In genomic region chr8:110618391-110619207, GRCm38 (mm10) we compare ENCODE assay signal across 8 mouse cellular contexts. TPM values are rescaled to one million over a fixed set of nuclear protein-coding genes. Genes with fewer than 3 reads are reported as not detected.
DNase-seq lines count a peak whose midpoint lies in the region; ATAC-seq and TF ChIP-seq lines count a peak whose summit lies in the region.

Gene Vac14 (plus strand): TSS chr8:110618585.

- TF ChIP-seq EP300 in heart, postnatal 0 days (IDR thresholded peaks at IDR 0.05; ENCODE audit: low read depth), result 0 out of 2 replicates have a peak, but pooled peaks have one; percentile 3

- TF ChIP-seq POLR2A in testis, adult 2 months (IDR thresholded peaks at IDR 0.05; ENCODE audit: control insufficient read depth, low read depth, low read length), result peak; percentile 82

- under 1% methylated on average over 49 of the region's 67 CpGs for WGBS in forebrain, embryonic 12.5 days
- under 1% methylated on average over 67 of the region's 67 CpGs for WGBS in heart, postnatal 0 days
- WGBS in liver, embryonic 16.5 days (ENCODE audit: insufficient replicate concordance), result under 1% methylated on average over 67 of the region's 67 CpGs
- under 1% methylated on average over 67 of the region's 67 CpGs for WGBS in neural tube, embryonic 13.5 days

- peak; percentile 95 for DNase-seq in c-Kit-positive CD71-positive TER-119-positive erythroid progenitor cells, embryonic 14.5 days (ENCODE audit: low spot score)
- peak; percentile 96 for DNase-seq in heart, postnatal 0 days (ENCODE audit: low spot score)
- DNase-seq in kidney, postnatal 4 days, result peak; percentile 100

- peaks cover 55% of the 10 kb centered on the region for H3K4me1 ChIP-seq in E14TG2a.4 (replicated peaks; ENCODE audit: low read depth, low read length)
- H3K4me1 ChIP-seq in forebrain, embryonic 12.5 days, result peaks cover 21% of the 10 kb centered on the region
- peaks cover 16% of the 10 kb centered on the region for H3K4me1 ChIP-seq in heart, postnatal 0 days (ENCODE audit: control insufficient read depth, insufficient read depth)
- peaks cover 18% of the 10 kb centered on the region for H3K4me1 ChIP-seq in liver, embryonic 16.5 days (ENCODE audit: control insufficient read depth, low read depth, low read length)
- peaks cover 32% of the 10 kb centered on the region for H3K4me1 ChIP-seq in neural tube, embryonic 13.5 days (replicated peaks)
- peaks cover 9% of the 10 kb centered on the region for H3K4me1 ChIP-seq in testis, adult 2 months (ENCODE audit: control insufficient read depth, insufficient read depth, low read length)

- H3K36me3 ChIP-seq in E14TG2a.4 (ENCODE audit: insufficient read depth, low read length), result peaks cover 35% of the 10 kb centered on the region
- H3K36me3 ChIP-seq in forebrain, embryonic 12.5 days (replicated peaks), result no peaks in the 10 kb centered on the region
- no peaks in the 10 kb centered on the region for H3K36me3 ChIP-seq in heart, postnatal 0 days (replicated peaks; ENCODE audit: control insufficient read depth, insufficient read depth, low read length)
- no peaks in the 10 kb centered on the region for H3K36me3 ChIP-seq in liver, embryonic 16.5 days (ENCODE audit: control insufficient read depth, insufficient read depth)
- H3K36me3 ChIP-seq in neural tube, embryonic 13.5 days, result no peaks in the 10 kb centered on the region
- no peaks in the 10 kb centered on the region for H3K36me3 ChIP-seq in testis, adult 2 months (ENCODE audit: control insufficient read depth, insufficient read depth, low read length)

- peak within 1 kb of the TSS; percentile 89 for H3K4me2 ChIP-seq in forebrain, embryonic 12.5 days
- H3K4me2 ChIP-seq in heart, postnatal 0 days (ENCODE audit: low read depth, low read length), result peak within 1 kb of the TSS; percentile 98
- peak within 1 kb of the TSS; percentile 75 for H3K4me2 ChIP-seq in liver, embryonic 16.5 days (ENCODE audit: low read depth, low read length)
- H3K4me2 ChIP-seq in neural tube, embryonic 13.5 days, result peak within 1 kb of the TSS; percentile 95

- peak within 1 kb of the TSS; percentile 79 for H3K9ac ChIP-seq in forebrain, embryonic 12.5 days
- peak within 1 kb of the TSS; percentile 74 for H3K9ac ChIP-seq in heart, postnatal 0 days (replicated peaks; ENCODE audit: low read depth, low read length)
- H3K9ac ChIP-seq in liver, embryonic 16.5 days (ENCODE audit: low read depth, low read length), result peak within 1 kb of the TSS; percentile 79
- peak within 1 kb of the TSS; percentile 85 for H3K9ac ChIP-seq in neural tube, embryonic 13.5 days

- TF ChIP-seq CTCF in E14TG2a.4 (conservative IDR thresholded peaks at IDR 0.05; ENCODE audit: low read length), result no peak
- no peak for TF ChIP-seq CTCF in heart, postnatal 0 days (IDR thresholded peaks at IDR 0.05; ENCODE audit: low read depth)
- TF ChIP-seq CTCF in testis, adult 2 months (IDR thresholded peaks at IDR 0.05; ENCODE audit: control insufficient read depth, insufficient read depth, insufficient replicate concordance, low read depth, low read length), result no peak

- peaks cover 19% of the 10 kb centered on the region for H3K27me3 ChIP-seq in E14TG2a.4 (ENCODE audit: insufficient read depth, low read length)
- peaks cover 14% of the 10 kb centered on the region for H3K27me3 ChIP-seq in forebrain, embryonic 12.5 days
- peaks cover 3% of the 10 kb centered on the region; the same call in 1 of the 2 replicates for H3K27me3 ChIP-seq in heart, postnatal 0 days (ENCODE audit: control insufficient read depth, insufficient read depth, low read length)
- H3K27me3 ChIP-seq in liver, embryonic 16.5 days (ENCODE audit: control insufficient read depth, insufficient read depth, low read depth, low read length), result no peaks in the 10 kb centered on the region
- H3K27me3 ChIP-seq in neural tube, embryonic 13.5 days, result peaks cover 14% of the 10 kb centered on the region; the same call in 1 of the 2 replicates
- H3K27me3 ChIP-seq in testis, adult 2 months (ENCODE audit: control insufficient read depth, insufficient read depth, low read length), result no peaks in the 10 kb centered on the region

- peak within 1 kb of the TSS; percentile 99 for H3K4me3 ChIP-seq in E14TG2a.4 (replicated peaks; ENCODE audit: low read length)
- H3K4me3 ChIP-seq in forebrain, embryonic 12.5 days (replicated peaks), result peak within 1 kb of the TSS; percentile 96
- peak within 1 kb of the TSS; percentile 90 for H3K4me3 ChIP-seq in heart, postnatal 0 days (ENCODE audit: low read depth, low read length)
- peak within 1 kb of the TSS; percentile 97 for H3K4me3 ChIP-seq in liver, embryonic 16.5 days (ENCODE audit: low read depth, low read length)
- peak within 1 kb of the TSS; percentile 96 for H3K4me3 ChIP-seq in neural tube, embryonic 13.5 days
- peak within 1 kb of the TSS; percentile 97 for H3K4me3 ChIP-seq in testis, adult 2 months (ENCODE audit: control insufficient read depth, low read depth, low read length)

- ATAC-seq in forebrain, embryonic 12.5 days (ENCODE audit: low FRiP score), result peak; percentile 98
- ATAC-seq in heart, postnatal 0 days (ENCODE audit: insufficient read depth, low read depth), result peak; percentile 97
- peak; percentile 94 for ATAC-seq in liver, embryonic 16.5 days (ENCODE audit: low read depth)
- peak; percentile 97 for ATAC-seq in neural tube, embryonic 13.5 days (ENCODE audit: low read depth)

- peak within 1 kb of the TSS; percentile 38; the same call in 1 of the 2 replicates for H3K27ac ChIP-seq in forebrain, embryonic 12.5 days
- H3K27ac ChIP-seq in heart, postnatal 0 days (ENCODE audit: low read depth), result peak within 1 kb of the TSS; percentile 52; the same call in 1 of the 2 replicates
- H3K27ac ChIP-seq in liver, embryonic 16.5 days (ENCODE audit: low read length), result peak within 1 kb of the TSS; percentile 33; the same call in 1 of the 2 replicates
- H3K27ac ChIP-seq in neural tube, embryonic 13.5 days (replicated peaks), result peak within 1 kb of the TSS; percentile 69
- peak within 1 kb of the TSS; percentile 86 for H3K27ac ChIP-seq in testis, adult 2 months (ENCODE audit: control insufficient read depth, insufficient read depth, low read depth, low read length)

- H3K9me3 ChIP-seq in E14TG2a.4 (ENCODE audit: low read length), result no peaks in the 10 kb centered on the region
- H3K9me3 ChIP-seq in forebrain, embryonic 12.5 days, result no peaks in the 10 kb centered on the region
- no peaks in the 10 kb centered on the region for H3K9me3 ChIP-seq in heart, postnatal 0 days (replicated peaks; ENCODE audit: control insufficient read depth, low read length)
- no peaks in the 10 kb centered on the region for H3K9me3 ChIP-seq in liver, embryonic 16.5 days (replicated peaks; ENCODE audit: control insufficient read depth, low read length)
- H3K9me3 ChIP-seq in neural tube, embryonic 13.5 days, result no peaks in the 10 kb centered on the region

RNA-seq across cellular contexts. Expression of gene Vac14, which starts in this region (rescaled TPM):
- polyA plus RNA-seq in forebrain, embryonic 12.5 days (2016; fragmentation: Nextera tagmentation; extraction: Ambion mirVana), result 27.0 and 29.4 TPM in 2 replicates
- 13.6 and 23.2 TPM in 2 replicates for total RNA-seq in heart, postnatal 0 days (2014; rRNA removed; ENCODE audit: low replicate concordance)
- 8.9 and 10.3 TPM in 2 replicates for polyA plus RNA-seq in heart, postnatal 0 days (2015; fragmentation: Nextera tagmentation; extraction: Ambion mirVana)
- polyA plus RNA-seq in liver, embryonic 16.5 days (2015; fragmentation: Nextera tagmentation; extraction: Ambion mirVana), result 9.2 and 9.4 TPM in 2 replicates
- polyA plus RNA-seq in neural tube, embryonic 13.5 days (2015; fragmentation: Nextera tagmentation; extraction: Ambion mirVana), result 25.2 TPM in 2 replicates
- 11.8 and 13.1 TPM in 2 replicates for polyA plus RNA-seq in testis, adult 2 months (2012; rRNA removed)

Comparison
In these comparisons a context has a peak if more than half of its experiments do, and no peak if none do; other contexts are left out.
1. Peak in every context shown above with its lines: DNase-seq, ATAC-seq, H3K4me3 ChIP-seq and H3K27ac ChIP-seq.
2. H3K27ac ChIP-seq: peak in every context shown above with its lines; median percentile 86 in testis, adult 2 months; 69 in neural tube, embryonic 13.5 days; 52 in heart, postnatal 0 days; 38 in forebrain, embryonic 12.5 days; 33 in liver, embryonic 16.5 days.